Mouse (Mus musculus) lung, embryonic 16.5 days (tissue): ENCODE data around the gene Sardh. TPM values are rescaled to one million over a fixed set of nuclear protein-coding genes. Genes with fewer than 3 reads are reported as not detected.

Experiments used
- ATAC-seq: fragments of 200-750 bp; cut with Nextera tagmentation; 2 replicates; pipeline ENCODE4 v1.8.0; 2017; ENCODE audit warnings: low read depth, mild to moderate bottlenecking, moderate library complexity
- H3K27ac ChIP-seq: fragments of 300-500 bp; sonication (generic); 2 replicates; pipeline ENCODE4 v1.5.1; 2014; ENCODE audit warnings: mild to moderate bottlenecking, control low read depth, low read length
- H3K27me3 ChIP-seq: fragments of 300-500 bp; sonication (generic); 2 replicates; pipeline ENCODE4 v1.6.1; 2014; ENCODE audit warnings: low read depth, low read length, mixed read lengths; ENCODE audit not compliant: control insufficient read depth, insufficient read depth
- H3K36me3 ChIP-seq: fragments of 300-500 bp; sonication (generic); 2 replicates; pipeline ENCODE4 v1.6.1; 2014; ENCODE audit warnings: low read length; ENCODE audit not compliant: control insufficient read depth, insufficient read depth
- H3K4me1 ChIP-seq: fragments of 300-500 bp; sonication (generic); replicated peaks from 2 replicates; pipeline ENCODE4 v1.6.1; 2014; ENCODE audit warnings: low read length, mixed read lengths; ENCODE audit not compliant: control insufficient read depth, insufficient read depth
- H3K4me2 ChIP-seq: fragments of 300-500 bp; sonication (generic); 2 replicates; pipeline ENCODE4 v1.6.1; 2014; ENCODE audit warnings: low read depth, low read length, control low read depth
- H3K4me3 ChIP-seq: fragments of 300-500 bp; sonication (generic); 2 replicates; pipeline ENCODE4 v1.5.1; 2014; ENCODE audit warnings: mild to moderate bottlenecking, low read length, control low read depth
- H3K9ac ChIP-seq: fragments of 300-500 bp; sonication (generic); 2 replicates; pipeline ENCODE4 v1.6.1; 2014; ENCODE audit warnings: low read length, control low read depth
- H3K9me3 ChIP-seq: fragments of 300-500 bp; sonication (generic); 2 replicates; pipeline ENCODE4 v1.6.1; 2016; ENCODE audit warnings: low read length; ENCODE audit not compliant: control insufficient read depth
- WGBS: fragments of 180-500 bp; shearing (Covaris S2); extraction: QIAGEN DNeasy Blood & Tissue Kit; methylation state at CpG from one replicate; pipeline ENCODE4 v1.1.7; 2014; 5-methylcytosine and 5-hydroxymethylcytosine counted together
- polyA plus RNA-seq: library from polyadenylated mRNA; unstranded; fragments of >200 nt; fragmentation: Nextera tagmentation; extraction: Ambion mirVana; gene quantifications from 2 replicates; pipeline ENCODE4 v1.2.1, GENCODE M21; 2015

The Sardh gene
- polyA plus RNA-seq, 1 experiment from 2014 or later, result 32.0 TPM

- WGBS, result 21% methylated on average over 7 of the region's 7 CpGs
- Histone ChIP-seq H3K9me3 (no peaks in the 10 kb centered on the region), H3K4me1 (peaks cover 4% of the 10 kb centered on the region), H3K27ac (peak overlapping the region; percentile 21), H3K4me2 (no peak overlapping the region), H3K4me3 (no peak overlapping the region), H3K9ac (no peak overlapping the region), H3K36me3 (no peaks in the 10 kb centered on the region; the same call in 1 of the 2 replicates), H3K27me3 (no peaks in the 10 kb centered on the region)
- peak; percentile 74 for ATAC-seq
Measured at GRCm38 (mm10) chr2:27232376-27232775, 15.8 kb downstream of the Sardh start.

- 0 out of 2 replicates have a peak, but pooled peaks have one; percentile 17 for ATAC-seq
- Histone ChIP-seq H3K4me1 (peaks cover 4% of the 10 kb centered on the region), H3K4me3 (no peak overlapping the region), H3K4me2 (no peak overlapping the region), H3K27me3 (no peaks in the 10 kb centered on the region), H3K27ac (no peak overlapping the region), H3K36me3 (no peaks in the 10 kb centered on the region; the same call in 1 of the 2 replicates), H3K9ac (no peak overlapping the region), H3K9me3 (no peaks in the 10 kb centered on the region)
- 89% methylated on average over 2 of the region's 2 CpGs for WGBS
Measured at GRCm38 (mm10) chr2:27229481-27230105, 18.5 kb downstream of the Sardh start.

DNA sequence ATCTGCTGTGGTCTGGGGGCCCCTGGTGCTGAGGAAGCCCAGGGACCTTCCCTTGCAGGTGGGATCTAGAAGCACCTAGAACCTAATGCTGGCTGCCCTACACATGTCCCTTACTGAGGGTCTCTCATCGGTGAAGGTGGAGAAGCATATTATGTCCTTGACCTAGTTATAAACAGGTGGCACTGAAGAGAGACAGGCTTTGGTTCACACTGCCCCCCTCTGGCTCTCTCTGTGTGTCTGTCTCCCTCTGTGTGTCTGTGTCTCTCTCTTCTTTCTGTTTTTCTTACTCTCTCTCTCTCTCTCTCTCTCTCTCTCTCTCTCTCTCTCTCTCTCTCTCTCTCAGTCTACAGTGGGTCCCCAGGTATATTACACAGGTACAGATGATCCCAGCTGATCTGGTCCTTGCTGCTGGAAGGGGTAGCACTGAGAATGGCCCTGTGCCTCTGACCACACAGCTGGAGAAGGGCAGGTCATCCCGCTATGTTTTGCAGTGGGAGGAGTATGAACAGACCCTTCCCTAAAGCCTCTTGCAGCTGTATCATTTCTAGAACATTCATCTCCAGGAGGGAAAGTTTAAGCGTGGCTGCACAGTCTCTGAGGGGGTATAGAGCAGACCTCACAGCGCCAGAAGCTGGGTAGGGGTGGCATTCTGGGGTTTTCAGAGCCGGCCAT lies 19.2 kb downstream of the Sardh start:
- Histone ChIP-seq H3K4me2 (no peak overlapping the region), H3K27me3 (no peaks in the 10 kb centered on the region), H3K9ac (no peak overlapping the region), H3K36me3 (no peaks in the 10 kb centered on the region; the same call in 1 of the 2 replicates), H3K9me3 (no peaks in the 10 kb centered on the region), H3K4me3 (no peak overlapping the region), H3K27ac (no peak overlapping the region), H3K4me1 (peaks cover 4% of the 10 kb centered on the region)
- whole genome bisulfite sequencing, result 64% methylated on average over 5 of the region's 5 CpGs
- no peak for ATAC-seq

GRCm38 (mm10) chr2:27226572-27226971 lies 21.6 kb downstream of the Sardh start:
- Histone ChIP-seq H3K36me3 (no peaks in the 10 kb centered on the region; the same call in 1 of the 2 replicates), H3K4me1 (no peaks in the 10 kb centered on the region), H3K4me3 (no peak overlapping the region), H3K9me3 (no peaks in the 10 kb centered on the region), H3K4me2 (no peak overlapping the region), H3K9ac (no peak overlapping the region), H3K27ac (no peak overlapping the region), H3K27me3 (no peaks in the 10 kb centered on the region)
- 63% methylated on average over 7 of the region's 7 CpGs for WGBS
- ATAC-seq, result no peak

DNA sequence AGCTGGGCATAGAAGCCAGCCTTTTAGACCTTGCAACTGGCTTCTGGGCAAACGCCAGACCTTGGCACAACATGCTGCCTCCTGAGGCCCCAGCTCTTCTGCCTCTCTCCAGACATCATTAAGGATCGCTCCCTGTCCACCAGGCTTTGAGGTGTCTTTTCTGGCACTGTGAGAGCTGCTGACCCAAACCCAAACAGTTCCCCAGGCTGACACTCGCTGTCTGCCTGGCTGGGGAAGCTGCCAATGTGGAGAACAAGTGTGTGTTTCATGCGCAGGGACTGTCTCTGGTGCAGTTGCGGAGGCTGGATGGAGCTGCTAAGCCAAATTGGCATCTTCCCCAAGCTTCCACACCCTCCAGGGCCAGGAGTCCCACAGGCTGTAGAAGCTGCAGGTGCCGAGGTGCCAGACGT lies 25.1 kb downstream of the Sardh start:
- Histone ChIP-seq H3K27me3 (no peaks in the 10 kb centered on the region), H3K4me3 (no peak overlapping the region), H3K4me2 (no peak overlapping the region), H3K4me1 (peaks cover 1% of the 10 kb centered on the region; the same call in 1 of the 2 replicates), H3K36me3 (no peaks in the 10 kb centered on the region; the same call in 1 of the 2 replicates), H3K27ac (no peak overlapping the region), H3K9me3 (no peaks in the 10 kb centered on the region), H3K9ac (no peak overlapping the region)
- peak; percentile 26; the same call in 1 of the 2 replicates for ATAC-seq
- WGBS, result 75% methylated on average over 7 of the region's 7 CpGs

DNA sequence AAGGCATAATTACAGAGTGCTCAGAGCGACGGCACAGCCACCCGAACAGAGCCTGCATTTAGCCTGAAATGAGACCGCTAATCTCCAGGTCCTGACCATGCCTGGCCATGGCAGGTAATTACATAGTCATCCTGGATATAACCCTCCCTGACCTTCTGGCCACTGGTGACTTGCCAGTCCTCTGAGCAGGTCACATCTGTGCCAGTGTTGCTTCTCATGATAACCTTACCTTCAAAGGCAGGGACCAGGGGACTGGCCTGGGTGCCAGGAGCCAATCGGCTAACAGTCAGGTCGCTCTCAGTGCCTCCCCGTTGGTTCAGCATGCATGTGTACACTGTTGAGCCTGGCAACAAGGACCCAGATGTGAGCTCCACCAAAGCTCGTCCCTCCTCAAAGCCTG lies 29.6 kb downstream of the Sardh start:
- H3K4me3 ChIP-seq, result no peak overlapping the region
- H3K4me1 ChIP-seq, result peaks cover 6% of the 10 kb centered on the region
- H3K9me3 ChIP-seq, result no peaks in the 10 kb centered on the region
- H3K36me3 ChIP-seq, result no peaks in the 10 kb centered on the region
- H3K27me3 ChIP-seq, result no peaks in the 10 kb centered on the region
- 81% methylated on average over 8 of the region's 8 CpGs for WGBS
- H3K9ac ChIP-seq, result no peak overlapping the region
- no peak overlapping the region for H3K27ac ChIP-seq
- H3K4me2 ChIP-seq, result no peak overlapping the region
- ATAC-seq, result peak; percentile 3; the same call in 1 of the 2 replicates

DNA sequence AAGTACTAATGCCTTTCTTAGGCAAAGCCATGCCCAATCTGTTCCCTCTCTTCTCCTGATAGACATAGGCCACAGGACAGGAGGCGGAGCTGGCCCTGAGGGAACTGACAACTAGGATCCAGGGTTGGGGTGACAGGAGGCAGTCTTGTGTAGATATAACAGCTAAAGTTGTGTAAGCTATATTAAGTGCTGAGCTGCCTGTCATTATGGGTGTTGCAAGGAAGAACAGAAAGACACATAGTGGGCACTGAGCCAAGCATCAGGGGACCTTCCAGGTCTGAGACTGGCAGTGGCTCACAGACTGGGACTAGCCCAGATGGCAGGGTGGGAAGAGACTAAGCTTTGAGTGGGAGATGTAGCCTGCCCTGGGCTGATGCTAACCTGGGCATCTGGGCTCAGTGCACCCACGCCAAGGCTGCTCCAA lies 30.0 kb downstream of the Sardh start:
- no peak overlapping the region for H3K9ac ChIP-seq
- H3K27me3 ChIP-seq, result no peaks in the 10 kb centered on the region
- 0 out of 2 replicates have a peak overlapping the region, but pooled peaks have one; percentile 10 for H3K27ac ChIP-seq
- H3K9me3 ChIP-seq, result no peaks in the 10 kb centered on the region
- 57% methylated on average over 2 of the region's 2 CpGs for WGBS
- H3K36me3 ChIP-seq, result no peaks in the 10 kb centered on the region
- peaks cover 6% of the 10 kb centered on the region for H3K4me1 ChIP-seq
- H3K4me3 ChIP-seq, result no peak overlapping the region
- ATAC-seq, result peak; percentile 76
- no peak overlapping the region for H3K4me2 ChIP-seq

DNA sequence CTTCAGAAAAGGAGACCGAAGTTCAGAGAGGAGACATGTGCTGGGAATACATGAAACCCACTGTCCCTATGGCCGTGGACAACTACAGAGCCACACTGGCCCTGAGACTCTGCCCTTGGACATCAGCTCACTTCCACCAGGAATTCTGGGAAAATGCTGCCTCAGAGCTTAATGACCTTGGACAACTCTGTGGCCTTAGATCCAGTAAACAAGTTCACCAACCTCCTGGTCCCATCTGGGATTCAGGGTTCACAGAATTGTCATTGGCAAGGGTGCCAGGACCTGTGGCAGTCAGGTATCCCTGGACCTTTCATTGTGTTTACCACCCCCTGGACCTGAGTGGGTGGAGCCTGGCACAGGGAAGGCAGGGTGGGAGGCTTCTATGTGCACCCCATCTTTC lies 32.6 kb downstream of the Sardh start:
- Histone ChIP-seq H3K36me3 (no peaks in the 10 kb centered on the region), H3K4me3 (no peak overlapping the region), H3K9ac (no peak overlapping the region), H3K9me3 (no peaks in the 10 kb centered on the region), H3K27me3 (no peaks in the 10 kb centered on the region), H3K4me1 (peaks cover 7% of the 10 kb centered on the region), H3K27ac (no peak overlapping the region), H3K4me2 (no peak overlapping the region)
- 80% methylated on average over 2 of the region's 2 CpGs for WGBS
- no peak for ATAC-seq

DNA sequence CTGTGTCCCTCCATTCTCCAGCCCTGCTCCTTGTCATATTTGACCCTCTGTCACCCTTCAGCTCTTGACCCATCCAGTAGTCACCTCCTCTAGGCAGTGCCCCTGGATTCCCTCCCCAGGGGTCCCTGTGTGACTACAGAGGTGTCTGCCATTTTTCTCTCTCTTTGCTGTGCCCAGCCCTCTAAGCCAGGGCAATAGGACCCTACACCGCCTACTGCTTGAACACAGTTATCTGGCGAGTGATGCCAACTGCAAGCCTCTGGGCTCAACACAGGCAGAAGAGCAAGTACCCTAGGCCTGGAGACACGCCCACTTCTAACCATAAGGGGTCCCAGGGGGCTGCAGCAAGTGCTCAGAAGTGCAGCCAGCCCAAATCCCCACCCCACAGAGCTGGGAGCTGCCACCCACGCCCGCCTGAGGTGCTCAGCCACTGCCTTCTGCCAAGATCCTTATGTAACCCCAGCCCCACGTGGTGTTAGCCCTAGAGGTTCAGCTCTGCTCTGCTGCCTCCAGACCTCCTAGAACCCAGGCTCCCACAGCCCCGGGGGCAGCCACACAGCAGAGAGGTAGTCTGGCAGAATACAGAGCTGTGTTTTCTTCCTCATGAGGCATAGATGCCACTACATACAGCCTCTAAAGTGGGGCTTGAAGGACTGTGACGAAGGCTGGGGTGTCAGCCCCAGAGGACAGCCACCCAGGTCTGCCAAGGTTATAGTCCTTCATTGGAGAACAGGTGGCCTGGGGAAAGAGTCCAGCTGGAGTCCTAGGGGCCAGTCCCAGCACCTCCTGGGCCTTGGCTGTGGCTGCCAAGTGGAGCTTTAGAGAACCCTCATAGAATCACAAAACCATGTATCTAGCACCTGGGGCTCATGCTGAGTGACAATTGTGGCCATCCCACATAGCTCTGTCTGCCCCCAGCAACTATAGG lies 35.9 kb downstream of the Sardh start:
- H3K4me2 ChIP-seq, result no peak overlapping the region
- ATAC-seq, result no peak
- H3K4me3 ChIP-seq, result no peak overlapping the region
- H3K36me3 ChIP-seq, result no peaks in the 10 kb centered on the region
- no peak overlapping the region for H3K27ac ChIP-seq
- H3K27me3 ChIP-seq, result no peaks in the 10 kb centered on the region
- 69% methylated on average over 8 of the region's 8 CpGs for WGBS
- peaks cover 15% of the 10 kb centered on the region for H3K4me1 ChIP-seq
- no peaks in the 10 kb centered on the region for H3K9me3 ChIP-seq
- H3K9ac ChIP-seq, result no peak overlapping the region
